Mouse (Mus musculus): ENCODE data around the gene Arl3. TPM values are rescaled to one million over a fixed set of nuclear protein-coding genes. Genes with fewer than 3 reads are reported as not detected.

Gene Arl3
- total and polyA plus RNA-seq, 3 experiments = 7.9 to 18.9 (median 12.0) TPM

DNA sequence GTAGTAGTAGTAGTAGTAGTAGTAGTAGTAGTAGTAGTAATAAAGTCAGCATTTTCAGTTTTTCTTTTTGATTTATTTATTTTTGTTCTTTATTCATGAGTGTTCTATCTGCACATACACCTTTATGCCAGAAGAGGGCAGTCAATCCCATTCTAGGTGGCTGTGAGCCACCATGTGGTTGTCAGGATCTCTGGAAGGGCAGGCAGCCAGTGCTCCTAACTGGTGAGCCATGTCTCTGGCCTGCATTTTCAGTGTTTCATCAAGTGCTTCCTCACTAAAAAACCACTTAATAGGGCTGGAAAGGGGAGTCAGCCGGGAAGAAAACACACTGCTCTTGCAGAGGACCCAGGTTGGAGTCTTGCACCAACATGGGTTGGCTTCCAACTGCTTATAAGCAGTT is 10.9 kb downstream of the Arl3 start:
- DNase-seq (ENCODE audit: low spot score) = peak; percentile 25
- ATAC-seq (ENCODE audit: extremely low read depth, insufficient number of reproducible peaks, low FRiP score, poor library complexity, severe bottlenecking) = no peak
- H3K4me1 ChIP-seq (ENCODE audit: insufficient read depth, low read depth, low read length) = peaks cover 6% of the 10 kb centered on the region; the same call in 1 of the 2 replicates
- H3K9me3 ChIP-seq (replicated peaks) = no peaks in the 10 kb centered on the region
- H3K27me3 ChIP-seq (ENCODE audit: insufficient read depth, low read length) = peaks cover 6% of the 10 kb centered on the region; the same call in 1 of the 2 replicates
- H3K4me3 ChIP-seq (ENCODE audit: low read depth, low read length) = no peak overlapping the region
- TF ChIP-seq GATA2 (IDR thresholded peaks at IDR 0.05; ENCODE audit: borderline replicate concordance, low read depth, low read length) (no peak), POLR2AphosphoS5 (IDR thresholded peaks at IDR 0.05; ENCODE audit: insufficient replicate concordance, low read depth, low read length) (no peak), TAL1 (conservative IDR thresholded peaks at IDR 0.05; ENCODE audit: low read depth, low read length) (no peak), CTCF (IDR thresholded peaks at IDR 0.05; ENCODE audit: low read depth, low read length) (peak; percentile 16; the same call in 1 of the 2 replicates)
- H3K36me3 ChIP-seq (replicated peaks) = no peaks in the 10 kb centered on the region

DNA sequence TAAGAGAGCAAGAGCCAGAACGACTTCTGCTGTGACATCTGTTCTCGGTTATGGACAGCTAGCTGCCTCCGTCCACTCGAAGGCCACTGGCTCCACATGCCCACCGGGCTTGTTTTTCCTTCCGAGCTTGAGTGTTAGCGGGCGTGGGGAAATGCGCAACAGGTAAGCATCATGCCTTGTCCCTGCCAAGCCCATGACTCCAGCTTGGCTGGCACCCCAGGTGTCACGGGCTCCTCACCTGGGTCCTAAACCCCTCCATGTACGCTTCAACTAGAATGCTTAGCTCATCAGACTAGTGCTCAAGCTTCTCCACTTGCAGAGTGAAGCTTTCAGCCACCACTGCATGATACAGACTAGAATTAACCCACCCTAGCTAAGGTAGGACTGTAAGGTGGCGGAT is 14.4 kb downstream of the Arl3 start:
- no peak for ATAC-seq (ENCODE audit: extremely low read depth, insufficient number of reproducible peaks, low FRiP score, poor library complexity, severe bottlenecking)
- no peak for DNase-seq (ENCODE audit: low spot score)
- Histone ChIP-seq H3K36me3 (replicated peaks) (no peaks in the 10 kb centered on the region), H3K4me1 (ENCODE audit: insufficient read depth, low read depth, low read length) (peaks cover 6% of the 10 kb centered on the region), H3K4me3 (ENCODE audit: low read depth, low read length) (no peak overlapping the region), H3K9me3 (replicated peaks) (no peaks in the 10 kb centered on the region), H3K27me3 (ENCODE audit: insufficient read depth, low read length) (peaks cover 6% of the 10 kb centered on the region; the same call in 1 of the 2 replicates)
- TF ChIP-seq TAL1 (conservative IDR thresholded peaks at IDR 0.05; ENCODE audit: low read depth, low read length) = no peak
- no peak for TF ChIP-seq CTCF (IDR thresholded peaks at IDR 0.05; ENCODE audit: low read depth, low read length)
- no peak for TF ChIP-seq GATA1 (IDR thresholded peaks at IDR 0.05; ENCODE audit: borderline replicate concordance, low read length)
- TF ChIP-seq POLR2AphosphoS5 (IDR thresholded peaks at IDR 0.05; ENCODE audit: insufficient replicate concordance, low read depth, low read length) = no peak
- TF ChIP-seq GATA2 (IDR thresholded peaks at IDR 0.05; ENCODE audit: borderline replicate concordance, low read depth, low read length) = no peak

DNA sequence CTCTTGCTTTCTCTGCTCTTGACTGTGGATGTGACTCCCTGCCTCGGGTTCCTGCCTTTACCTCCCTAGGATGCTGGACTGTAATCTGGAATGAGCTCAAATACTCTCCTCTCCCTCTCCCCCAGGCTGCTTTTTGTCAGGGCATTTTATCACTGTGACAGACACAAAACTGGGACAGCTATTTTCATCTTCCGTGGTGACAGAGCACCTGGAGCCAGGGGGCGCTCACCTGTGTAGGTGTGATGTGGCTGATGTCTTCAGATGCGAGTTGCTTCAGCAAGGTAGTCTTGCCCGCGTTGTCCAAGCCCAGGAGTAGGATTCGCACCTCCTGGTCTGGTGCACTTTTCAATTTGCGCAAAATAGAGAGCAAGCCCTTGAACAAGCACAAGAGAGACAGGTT is 15.0 kb downstream of the Arl3 start:
- H3K36me3 ChIP-seq (replicated peaks) = no peaks in the 10 kb centered on the region
- no peak for ATAC-seq (ENCODE audit: extremely low read depth, insufficient number of reproducible peaks, low FRiP score, poor library complexity, severe bottlenecking)
- H3K4me1 ChIP-seq (ENCODE audit: insufficient read depth, low read depth, low read length) = peaks cover 9% of the 10 kb centered on the region
- H3K9me3 ChIP-seq (replicated peaks) = no peaks in the 10 kb centered on the region
- TF ChIP-seq GATA1 (IDR thresholded peaks at IDR 0.05; ENCODE audit: borderline replicate concordance, low read length) (no peak), CTCF (IDR thresholded peaks at IDR 0.05; ENCODE audit: low read depth, low read length) (no peak), TAL1 (conservative IDR thresholded peaks at IDR 0.05; ENCODE audit: low read depth, low read length) (no peak), POLR2AphosphoS5 (IDR thresholded peaks at IDR 0.05; ENCODE audit: insufficient replicate concordance, low read depth, low read length) (no peak), GATA2 (IDR thresholded peaks at IDR 0.05; ENCODE audit: borderline replicate concordance, low read depth, low read length) (no peak)
- peaks cover 6% of the 10 kb centered on the region; the same call in 1 of the 2 replicates for H3K27me3 ChIP-seq (ENCODE audit: insufficient read depth, low read length)
- DNase-seq (ENCODE audit: low spot score) = no peak
- H3K4me3 ChIP-seq (ENCODE audit: low read depth, low read length) = no peak overlapping the region

DNA sequence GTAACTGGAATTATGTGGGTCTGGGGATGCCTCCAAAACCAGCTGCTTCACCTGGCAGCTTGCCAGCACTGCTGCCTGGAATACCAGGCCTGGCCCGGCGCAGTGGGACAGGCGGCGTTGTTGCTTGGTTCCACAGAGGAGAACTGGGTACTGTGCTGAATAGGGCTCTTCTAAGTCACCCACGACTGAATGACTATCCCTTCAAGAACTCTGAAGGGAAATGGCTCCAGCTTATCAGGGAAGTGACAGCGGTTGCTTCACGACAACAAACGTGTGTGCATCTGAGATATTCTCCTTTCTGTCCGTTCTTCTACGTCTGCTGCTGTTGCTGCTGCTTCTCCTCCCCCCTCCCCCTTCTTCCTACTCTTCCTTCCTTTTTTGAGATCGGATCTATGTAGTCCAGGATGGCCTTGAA is 19.4 kb downstream of the Arl3 start:
- Histone ChIP-seq H3K4me1 (ENCODE audit: insufficient read depth, low read depth, low read length) (peaks cover 6% of the 10 kb centered on the region), H3K36me3 (replicated peaks) (peaks cover 3% of the 10 kb centered on the region), H3K4me3 (ENCODE audit: low read depth, low read length) (no peak overlapping the region), H3K9me3 (replicated peaks) (no peaks in the 10 kb centered on the region), H3K27me3 (ENCODE audit: insufficient read depth, low read length) (0 out of 2 replicates have a peak, but pooled peaks cover 2% of the 10 kb centered on the region)
- DNase-seq (ENCODE audit: low spot score) (no peak), ATAC-seq (ENCODE audit: extremely low read depth, insufficient number of reproducible peaks, low FRiP score, poor library complexity, severe bottlenecking) (peak; percentile 54)
- TF ChIP-seq TAL1 (conservative IDR thresholded peaks at IDR 0.05; ENCODE audit: low read depth, low read length) (no peak), POLR2AphosphoS5 (IDR thresholded peaks at IDR 0.05; ENCODE audit: insufficient replicate concordance, low read depth, low read length) (no peak), CTCF (IDR thresholded peaks at IDR 0.05; ENCODE audit: low read depth, low read length) (no peak), GATA1 (IDR thresholded peaks at IDR 0.05; ENCODE audit: borderline replicate concordance, low read length) (no peak), GATA2 (IDR thresholded peaks at IDR 0.05; ENCODE audit: borderline replicate concordance, low read depth, low read length) (no peak)

GRCm38 (mm10) chr19:46552496-46552895 is 20.5 kb downstream of the Arl3 start:
- TF ChIP-seq POLR2AphosphoS5 (IDR thresholded peaks at IDR 0.05; ENCODE audit: insufficient replicate concordance, low read depth, low read length) (no peak), GATA1 (IDR thresholded peaks at IDR 0.05; ENCODE audit: borderline replicate concordance, low read length) (no peak), CTCF (IDR thresholded peaks at IDR 0.05; ENCODE audit: low read depth, low read length) (no peak), GATA2 (IDR thresholded peaks at IDR 0.05; ENCODE audit: borderline replicate concordance, low read depth, low read length) (no peak), TAL1 (conservative IDR thresholded peaks at IDR 0.05; ENCODE audit: low read depth, low read length) (no peak)
- ATAC-seq (ENCODE audit: extremely low read depth, insufficient number of reproducible peaks, low FRiP score, poor library complexity, severe bottlenecking) = no peak
- peaks cover 3% of the 10 kb centered on the region for H3K36me3 ChIP-seq (replicated peaks)
- H3K9me3 ChIP-seq (replicated peaks) = no peaks in the 10 kb centered on the region
- peaks cover 2% of the 10 kb centered on the region; the same call in 1 of the 2 replicates for H3K27me3 ChIP-seq (ENCODE audit: insufficient read depth, low read length)
- H3K4me3 ChIP-seq (ENCODE audit: low read depth, low read length) = no peak overlapping the region
- no peak for DNase-seq (ENCODE audit: low spot score)
- peaks cover 6% of the 10 kb centered on the region for H3K4me1 ChIP-seq (ENCODE audit: insufficient read depth, low read depth, low read length)

DNA sequence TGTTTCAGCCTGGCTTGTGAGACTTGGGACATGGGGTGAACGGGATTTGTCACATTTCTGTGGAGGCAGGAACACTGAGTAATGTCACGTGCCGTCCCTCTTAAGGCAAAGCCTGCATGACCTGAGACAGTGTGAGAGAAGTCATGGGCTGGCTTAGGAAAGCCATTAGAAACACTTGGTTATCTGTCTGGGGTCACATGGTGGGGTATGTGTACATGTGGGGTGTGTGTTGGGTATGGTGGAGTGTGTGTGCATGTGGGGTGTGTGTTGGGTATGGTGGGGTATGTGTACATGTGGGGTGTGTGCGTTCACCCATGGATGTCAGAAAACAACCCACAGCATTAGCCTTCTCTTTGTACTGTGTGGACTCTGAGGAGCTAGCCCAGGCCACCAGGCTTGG is 22.6 kb downstream of the Arl3 start:
- Histone ChIP-seq H3K36me3 (replicated peaks) (peaks cover 3% of the 10 kb centered on the region), H3K27me3 (ENCODE audit: insufficient read depth, low read length) (peaks cover 2% of the 10 kb centered on the region; the same call in 1 of the 2 replicates), H3K4me1 (ENCODE audit: insufficient read depth, low read depth, low read length) (peaks cover 6% of the 10 kb centered on the region), H3K9me3 (replicated peaks) (no peaks in the 10 kb centered on the region), H3K4me3 (ENCODE audit: low read depth, low read length) (no peak overlapping the region)
- ATAC-seq (ENCODE audit: extremely low read depth, insufficient number of reproducible peaks, low FRiP score, poor library complexity, severe bottlenecking) (no peak), DNase-seq (ENCODE audit: low spot score) (no peak)
- TF ChIP-seq GATA1 (IDR thresholded peaks at IDR 0.05; ENCODE audit: borderline replicate concordance, low read length) = no peak
- TF ChIP-seq TAL1 (conservative IDR thresholded peaks at IDR 0.05; ENCODE audit: low read depth, low read length) = no peak
- no peak for TF ChIP-seq POLR2AphosphoS5 (IDR thresholded peaks at IDR 0.05; ENCODE audit: insufficient replicate concordance, low read depth, low read length)
- no peak for TF ChIP-seq CTCF (IDR thresholded peaks at IDR 0.05; ENCODE audit: low read depth, low read length)
- no peak for TF ChIP-seq GATA2 (IDR thresholded peaks at IDR 0.05; ENCODE audit: borderline replicate concordance, low read depth, low read length)
